Mouse (Mus musculus): ENCODE measurements around the gene Uaca. TPM values are rescaled to one million over a fixed set of nuclear protein-coding genes. Genes with fewer than 3 reads are reported as not detected.
A peak's percentile ranks its signal among the peaks of the same experiment; 100 is the strongest.

The Uaca gene
- total RNA-seq (2021) = 10 to 100 TPM; 18.5 to 18.6 TPM

DNA sequence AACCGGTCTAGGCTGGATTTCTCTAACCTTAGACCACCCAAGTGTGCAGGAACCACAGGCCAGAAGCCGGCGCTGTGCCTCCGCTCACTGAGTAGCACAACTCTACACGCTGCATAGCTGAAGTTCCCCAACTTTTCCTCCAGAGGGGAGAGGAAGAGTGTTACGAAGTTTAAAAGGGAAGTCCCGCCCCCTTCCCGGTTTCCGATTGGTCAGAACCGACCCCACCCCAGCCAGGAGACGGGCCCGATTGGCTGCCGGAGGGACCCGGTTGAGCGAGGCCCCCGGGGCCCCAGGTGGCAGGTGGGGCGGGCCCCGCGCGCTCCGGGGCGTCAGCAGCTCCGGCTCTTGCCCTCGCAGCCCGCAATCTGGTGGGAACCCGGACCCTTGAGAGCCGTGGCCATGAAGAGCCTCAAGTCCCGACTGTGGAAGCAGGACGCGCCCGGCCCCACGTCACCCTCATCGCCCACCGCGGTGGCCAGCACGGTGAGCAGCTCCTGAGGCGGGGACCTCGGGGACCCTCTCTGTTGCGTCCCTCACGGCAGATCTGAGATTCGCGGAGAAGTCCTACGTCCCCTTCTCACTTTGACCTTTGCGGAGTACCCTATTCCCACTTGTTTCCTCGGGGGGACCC lies at the start of gene Uaca:
Gene Uaca (plus strand): TSS at position 333 of the 631 bp plus-strand sequence.
- DNase-seq = peak; percentile 93
- intact Hi-C loops (cut with DNase I) = no loop called here

- DNase-seq = no peak
- intact Hi-C loops (cut with DNase I) = no loop called here
Measured at GRCm38 (mm10) chr9:60744971-60745370, 49.4 kb upstream of the Uaca start.

DNA sequence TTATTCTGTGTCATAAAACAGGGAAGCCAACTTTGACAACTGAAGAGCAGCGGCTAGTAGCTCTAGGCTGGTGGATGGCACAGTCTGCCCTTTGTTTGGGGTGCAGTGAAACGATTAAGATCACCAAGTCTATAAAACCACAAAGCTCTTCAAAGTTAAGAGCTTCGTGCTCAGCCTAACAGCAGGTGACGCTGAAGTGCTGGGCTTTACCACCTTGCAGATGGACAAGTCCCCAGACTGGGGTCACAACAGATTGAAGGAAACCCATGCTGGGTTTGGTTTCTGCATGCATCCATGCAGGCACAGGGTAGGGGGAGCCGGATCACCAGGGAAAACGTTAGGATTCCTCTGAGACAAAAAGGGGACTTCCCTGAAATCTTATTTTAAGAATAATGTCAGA lies 47.8 kb upstream of the Uaca start:
- no peak for DNase-seq
- intact Hi-C loops (cut with DNase I) = no loop called here

GRCm38 (mm10) chr9:60747672-60748071 lies 46.7 kb upstream of the Uaca start:
- DNase-seq = no peak
- intact Hi-C loops (cut with DNase I) = no loop called here

GRCm38 (mm10) chr9:60748191-60748590 lies 46.2 kb upstream of the Uaca start:
- intact Hi-C loops (cut with DNase I) = no loop called here

DNA sequence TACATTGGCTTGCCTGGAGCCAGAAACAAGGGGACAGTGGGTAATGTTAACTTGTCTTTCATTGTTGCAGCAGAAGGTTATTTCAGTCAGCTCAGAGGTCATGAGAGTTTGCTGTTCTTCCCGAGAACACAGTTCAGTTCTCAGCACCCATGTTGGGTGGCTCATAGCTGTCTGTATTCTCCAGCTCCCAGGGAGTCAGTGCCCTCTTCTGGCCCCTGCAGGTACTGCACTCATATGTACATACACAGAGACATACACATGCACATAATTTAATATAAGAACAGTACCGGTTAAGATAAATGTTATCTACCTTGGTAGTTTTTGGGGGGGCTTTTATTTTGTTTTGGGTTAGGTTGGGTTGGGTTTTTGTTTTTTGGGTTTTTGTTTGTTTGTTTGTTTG lies 45.2 kb upstream of the Uaca start:
- DNase-seq = no peak
- intact Hi-C loops (cut with DNase I) = no loop called here

More at GRCm38 (mm10) chr9:60748191-60748590, 46.2 kb upstream of the Uaca start:
- DNase-seq = no peak

DNA sequence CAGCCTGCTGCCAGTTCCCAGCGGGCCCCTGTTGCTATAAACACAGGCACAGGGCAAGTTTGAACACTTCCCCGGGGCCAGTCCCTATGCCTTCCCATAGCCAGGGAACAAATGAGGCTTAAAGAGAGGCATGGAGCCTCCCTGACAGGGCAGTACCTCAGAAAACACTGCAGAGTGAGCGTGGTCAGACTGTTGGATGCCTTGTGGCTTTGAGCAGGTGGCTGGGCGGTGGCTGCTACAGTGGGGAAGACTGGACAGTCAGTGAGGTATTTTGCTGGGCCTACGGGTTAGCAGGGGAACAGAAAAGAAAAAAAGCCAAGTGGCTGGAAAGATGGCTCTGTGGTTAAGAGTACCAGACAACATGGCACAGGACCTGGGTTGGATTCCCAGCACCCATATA lies 43.2 kb upstream of the Uaca start:
- intact Hi-C loops (cut with DNase I) = no loop called here
- no peak for DNase-seq

- DNase-seq = no peak
- intact Hi-C loops (cut with DNase I) = no loop called here
Measured at GRCm38 (mm10) chr9:60751971-60752370, 42.4 kb upstream of the Uaca start.

DNA sequence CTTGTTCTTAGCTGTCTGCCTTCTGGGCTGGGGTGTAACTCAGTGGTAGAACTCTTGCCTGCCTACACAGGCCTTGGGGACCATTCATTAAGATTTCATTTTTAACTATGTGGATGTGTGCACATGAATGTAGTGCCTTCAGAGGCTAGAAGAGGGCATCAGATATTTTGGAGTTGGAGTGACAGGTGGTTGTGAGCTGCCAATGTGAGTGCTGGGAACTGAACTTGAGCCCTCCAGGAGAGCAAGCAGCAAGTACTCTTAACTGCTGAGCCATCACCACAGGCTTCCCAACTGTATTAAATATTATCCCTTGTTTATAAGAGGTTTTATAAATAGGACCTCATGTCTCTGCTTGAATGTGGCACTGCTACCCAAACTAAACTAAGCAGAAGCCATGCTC lies 41.7 kb upstream of the Uaca start:
- intact Hi-C loops (cut with DNase I) = no loop called here
- no peak for DNase-seq

DNA sequence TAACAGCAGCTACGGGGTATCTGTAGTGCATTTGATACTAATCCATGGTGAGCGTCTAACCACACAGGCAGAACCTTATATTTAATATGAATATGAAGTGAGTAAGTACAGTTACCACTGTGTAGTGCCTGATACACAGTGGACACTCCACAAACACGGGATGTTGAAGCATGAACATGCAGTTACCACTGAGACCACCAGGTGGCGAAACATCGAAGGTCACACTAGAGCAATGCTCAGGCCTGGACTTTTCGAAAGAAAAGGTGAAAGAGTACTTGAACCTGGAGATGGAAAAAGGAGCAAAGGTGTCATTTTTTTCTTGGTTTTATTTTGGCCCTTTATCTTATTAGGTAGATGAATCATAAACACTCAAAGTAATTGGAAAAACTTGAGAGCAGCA lies 38.1 kb upstream of the Uaca start:
- intact Hi-C loops (cut with DNase I) = loop anchor here (5.0 kb wide), 1 partner anchor 101 kb away; no protein-coding TSS in a partner anchor
- DNase-seq = peak; percentile 73

DNA sequence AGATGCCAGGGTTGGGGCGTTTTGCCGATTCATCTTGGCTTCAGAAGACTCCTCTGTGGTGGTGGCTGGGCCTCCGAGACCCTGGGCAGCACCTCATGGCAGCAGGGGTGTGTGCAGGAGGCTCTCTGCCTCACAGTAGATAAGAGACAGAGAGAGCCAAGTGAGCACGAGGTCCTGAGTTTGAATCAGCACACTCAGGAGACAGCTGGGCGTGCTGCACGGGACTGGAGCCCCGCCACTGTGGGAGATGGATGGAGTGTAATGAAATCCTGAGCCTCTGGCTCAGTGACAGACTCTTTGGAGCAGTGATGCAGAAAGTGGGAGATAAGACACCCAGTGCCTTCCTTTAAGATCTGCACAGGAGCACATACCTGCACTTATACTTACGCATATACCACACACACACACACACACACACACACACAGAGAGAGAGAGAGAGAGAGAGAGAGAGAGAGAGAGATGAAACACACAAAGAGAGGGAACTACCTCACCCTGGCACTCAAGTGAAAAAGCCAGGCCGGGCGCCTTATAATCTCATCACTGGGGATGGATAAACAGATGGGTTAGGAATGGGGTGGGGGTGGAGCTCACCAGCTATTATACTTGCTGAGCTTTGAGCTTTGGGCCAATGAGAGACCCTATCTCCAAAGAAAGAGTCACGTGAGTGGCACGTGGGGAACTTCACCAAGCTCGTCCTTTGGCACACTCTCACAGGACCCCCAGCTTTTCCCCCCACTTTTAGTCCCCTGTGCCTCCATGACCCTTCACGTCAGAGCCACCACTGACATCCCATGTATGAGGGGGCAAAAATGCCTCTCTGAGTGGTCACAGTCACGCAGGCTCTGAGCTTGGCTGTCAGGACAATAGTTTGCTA lies 37.2 kb upstream of the Uaca start:
- peak; percentile 27 for DNase-seq
- intact Hi-C loops (cut with DNase I) = loop anchor here (5.0 kb wide), 1 partner anchor 100 kb away; no protein-coding TSS in a partner anchor

DNA sequence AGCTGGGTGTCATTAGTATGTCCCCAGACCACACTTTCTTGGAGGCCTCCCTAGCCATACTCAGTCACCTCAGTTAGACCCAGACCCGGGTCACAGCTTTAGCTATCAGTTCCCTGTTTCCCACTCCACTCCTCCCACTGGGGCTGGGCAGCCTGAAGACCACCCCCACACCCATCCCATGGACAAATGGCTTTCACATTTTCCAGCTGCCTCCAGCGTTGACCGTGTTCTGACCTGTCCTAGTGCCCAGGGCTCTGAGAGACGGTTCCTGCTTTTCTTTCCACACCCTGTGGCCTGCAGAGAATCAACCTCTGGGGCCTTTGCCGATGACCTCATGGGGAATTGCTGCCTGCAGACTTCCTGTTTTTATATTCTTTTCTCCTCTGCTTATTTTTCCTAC lies 36.5 kb upstream of the Uaca start:
- no peak for DNase-seq
- intact Hi-C loops (cut with DNase I) = loop anchor here (5.0 kb wide), 1 partner anchor 99 kb away; no protein-coding TSS in a partner anchor

- intact Hi-C loops (cut with DNase I) = loop anchor here (5.0 kb wide), 1 partner anchor 98 kb away; no protein-coding TSS in a partner anchor
- peak; percentile 35 for DNase-seq
Measured at GRCm38 (mm10) chr9:60759436-60760007, 34.8 kb upstream of the Uaca start.

DNA sequence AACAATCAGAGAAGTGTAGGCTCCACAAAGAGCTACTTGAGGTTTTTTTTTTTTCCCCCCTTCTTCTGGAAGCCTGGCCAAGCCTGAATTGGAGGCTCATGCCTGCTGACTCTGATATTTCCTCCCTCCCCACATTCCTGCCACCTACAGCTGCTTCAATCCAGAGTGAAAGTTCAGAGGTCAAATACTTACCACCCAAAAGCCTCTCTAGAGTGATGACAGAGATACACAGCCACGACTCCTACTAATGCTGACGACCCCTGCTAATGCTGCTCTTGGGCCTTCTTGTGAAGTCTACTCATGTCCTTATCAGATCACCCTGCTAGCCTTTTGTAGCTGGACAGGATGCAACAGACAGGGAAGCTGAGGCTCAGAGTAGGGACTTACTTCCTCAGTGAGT lies 29.2 kb upstream of the Uaca start:
- intact Hi-C loops (cut with DNase I) = no loop called here
- DNase-seq = no peak

DNA sequence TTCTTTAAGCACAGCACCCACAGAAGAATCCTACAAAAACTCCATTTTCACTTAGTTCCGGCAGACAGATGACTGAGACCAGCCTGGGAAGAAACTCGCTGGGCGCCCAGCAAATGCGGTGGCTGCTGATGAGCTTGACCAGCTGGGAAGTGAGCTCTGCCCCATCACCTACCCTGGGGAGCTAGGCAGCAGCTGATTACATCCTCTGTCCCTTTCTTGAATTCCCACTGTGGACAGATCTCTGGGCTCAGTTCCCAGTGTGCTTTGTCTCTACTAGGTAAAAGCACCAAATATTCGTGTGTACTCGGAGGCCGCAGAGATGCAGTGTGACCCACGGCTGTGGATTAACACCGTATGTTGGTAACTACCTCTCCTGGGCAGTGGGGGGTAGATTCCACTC lies 25.9 kb upstream of the Uaca start:
- intact Hi-C loops (cut with DNase I) = no loop called here
- DNase-seq = peak; percentile 51

DNA sequence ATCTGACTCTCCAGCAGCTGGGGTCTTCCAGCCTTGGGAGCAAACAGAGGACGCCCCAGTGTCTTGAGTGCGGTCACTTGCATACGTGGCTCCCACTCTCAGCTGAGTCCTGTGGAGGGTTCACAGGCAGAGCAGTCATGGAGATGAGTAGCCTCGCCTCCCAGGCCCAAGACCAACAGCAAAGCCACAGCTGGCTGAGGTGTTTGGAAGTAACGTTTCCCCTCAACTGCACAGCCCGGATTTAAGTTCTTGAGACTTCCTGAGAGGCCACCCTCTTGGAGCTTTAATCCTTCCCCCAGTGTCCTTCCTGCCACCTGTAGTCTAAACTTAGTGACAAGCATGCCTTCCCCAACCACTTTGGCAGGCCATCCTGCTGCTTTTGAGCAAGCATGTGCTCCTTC lies 24.6 kb upstream of the Uaca start:
- no peak for DNase-seq
- intact Hi-C loops (cut with DNase I) = no loop called here

DNA sequence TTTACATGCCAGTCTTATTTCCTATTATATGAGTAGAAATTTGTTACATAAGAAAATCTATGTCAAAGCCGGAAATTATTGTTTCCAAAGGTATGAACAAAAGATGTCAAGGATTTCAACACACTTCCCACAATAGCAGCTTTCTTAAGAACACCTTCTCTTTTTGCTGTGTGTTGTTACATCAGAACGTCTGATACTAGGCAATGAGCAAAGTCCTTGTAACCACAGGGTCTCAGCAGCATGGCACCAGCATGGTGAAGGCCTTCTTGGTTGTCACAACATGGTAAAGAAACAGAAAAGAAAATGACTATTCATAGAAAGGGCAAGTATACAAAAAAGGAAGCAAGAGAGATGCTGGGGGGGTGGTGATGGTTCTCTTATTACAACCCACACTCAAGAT lies 20.6 kb upstream of the Uaca start:
- intact Hi-C loops (cut with DNase I) = no loop called here
- DNase-seq = no peak

DNA sequence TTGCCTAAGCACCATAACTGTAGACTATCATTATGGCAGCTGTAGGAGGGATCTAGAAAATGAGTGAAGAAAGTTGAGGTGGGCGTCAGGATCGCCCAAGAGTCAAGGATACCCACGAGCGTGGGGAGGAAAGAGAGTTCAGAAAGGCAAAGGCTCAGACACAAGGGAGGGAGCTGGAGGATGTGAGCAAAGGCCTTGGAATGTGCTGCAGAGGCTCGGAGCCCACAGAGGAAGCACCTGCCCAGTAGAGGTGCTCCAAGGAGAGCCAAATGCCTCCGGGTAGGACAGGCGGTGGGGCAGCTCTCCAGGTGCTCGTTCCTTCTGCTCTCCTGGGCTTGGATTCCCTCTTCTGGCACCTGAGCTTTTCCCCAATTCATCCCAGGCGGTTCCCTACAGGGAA lies 17.4 kb upstream of the Uaca start:
- no peak for DNase-seq
- intact Hi-C loops (cut with DNase I) = no loop called here

DNA sequence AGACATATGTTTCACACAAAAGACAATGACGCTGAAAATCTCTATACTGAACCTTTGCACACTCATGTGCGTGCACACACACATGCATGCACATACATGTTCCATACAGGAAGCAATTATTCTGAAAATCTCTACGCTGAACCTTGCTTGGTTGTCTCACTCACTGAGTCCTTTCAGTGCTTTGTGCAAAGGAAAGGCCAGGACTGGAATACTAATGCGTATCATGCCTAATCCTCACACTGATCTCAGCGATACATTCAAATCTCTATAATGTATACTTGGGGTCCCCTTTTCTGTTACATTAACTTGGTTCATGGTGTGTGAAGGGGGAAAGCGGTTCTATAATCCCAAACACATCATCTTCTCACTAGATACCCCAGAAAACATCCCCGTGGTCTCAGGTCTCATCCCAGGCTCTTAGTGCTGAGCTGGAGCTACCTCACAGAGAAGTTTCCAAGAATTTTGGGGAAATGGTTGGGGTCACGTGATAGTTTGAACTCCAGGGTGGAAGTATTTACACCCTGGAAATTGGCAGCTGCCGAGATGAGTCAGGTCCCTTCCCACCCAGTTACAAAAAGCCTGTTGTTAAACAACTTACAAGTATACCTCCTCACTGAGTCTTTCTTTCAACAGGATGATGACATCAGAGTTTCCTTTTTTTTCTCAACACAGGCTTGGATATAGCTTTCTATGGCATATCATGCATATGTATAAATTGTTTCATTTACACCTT lies 12.1 kb upstream of the Uaca start:
- no peak for DNase-seq
- intact Hi-C loops (cut with DNase I) = no loop called here

DNA sequence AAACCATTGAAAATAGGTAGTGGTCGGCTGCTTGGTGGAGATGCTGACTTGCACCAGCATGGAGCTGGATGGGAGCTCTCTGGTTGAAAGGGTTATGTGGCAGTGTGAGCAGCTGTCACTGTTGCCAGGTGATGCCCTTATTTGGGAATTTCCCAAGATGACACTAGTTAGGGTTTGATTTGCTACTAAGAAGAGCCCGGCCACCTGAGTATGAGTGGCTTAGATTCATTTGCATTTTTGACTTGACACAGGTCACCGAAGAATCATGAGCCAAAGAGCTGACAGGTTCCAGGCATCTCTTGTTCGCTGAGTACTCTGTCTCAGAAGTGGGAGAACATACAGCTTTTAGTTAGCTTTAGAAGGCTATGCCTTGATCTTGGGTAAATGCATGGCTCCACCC lies 9.3 kb upstream of the Uaca start:
- intact Hi-C loops (cut with DNase I) = no loop called here
- DNase-seq = no peak

DNA sequence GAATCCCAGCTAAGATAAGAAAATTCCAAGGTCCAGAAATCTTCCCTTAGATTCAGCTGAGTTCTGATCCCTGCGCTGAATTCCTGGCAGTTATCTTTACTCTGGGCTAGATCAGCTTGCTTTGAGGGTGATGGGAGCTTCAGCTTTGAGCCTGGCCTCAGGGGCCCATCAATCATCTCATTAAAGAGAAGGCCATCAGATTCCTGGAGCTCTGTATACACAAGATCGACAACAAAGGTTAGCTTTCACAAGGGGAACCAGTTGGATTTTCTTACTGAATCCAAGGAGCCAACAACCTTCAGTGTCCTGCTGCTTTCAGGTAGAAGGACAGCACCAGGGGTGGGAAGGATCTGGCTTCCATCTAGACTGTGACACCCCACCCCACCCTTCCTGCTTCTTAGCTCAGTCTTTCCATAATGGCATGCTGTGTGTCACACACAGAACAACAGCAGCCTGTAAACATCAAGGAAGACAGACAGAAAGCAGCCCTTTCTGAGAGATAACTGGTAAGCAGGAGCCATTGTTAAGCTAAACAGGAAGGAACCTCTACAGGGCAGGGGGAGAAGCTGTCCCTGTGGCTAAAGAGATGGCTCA lies 6.7 kb upstream of the Uaca start:
- intact Hi-C loops (cut with DNase I) = no loop called here
- DNase-seq = no peak

All from left cerebral cortex, postnatal 4 days (tissue).